Mouse (Mus musculus) MEL (cell line): ENCODE results near the gene Gmds.

ENCODE experiments used
- CHD1 ChIP-seq: IDR thresholded peaks from 2 replicates; pipeline ENCODE4 v1.6.1; 2012; ENCODE audit warnings: low read depth, mild to moderate bottlenecking, inconsistent platforms, low read length, improper control_type of control experiment
- CTCF ChIP-seq, 3 experiments: IDR thresholded peaks in 2 of 3; conservative IDR thresholded peaks in 1 of 3; 2 replicates each; pipeline ENCODE4 v1.5.1; 2011 to 2012; ENCODE audit warnings: low read length in 3 of 3, low read depth in 2 of 3, mild to moderate bottlenecking in 2 of 3, improper control_type of control experiment in 1 of 3, inconsistent platforms in 1 of 3, mixed read lengths in 1 of 3, moderate library complexity in 1 of 3; ENCODE audit not compliant: control insufficient read depth in 1 of 3, insufficient read depth in 1 of 3, poor library complexity in 1 of 3, severe bottlenecking in 1 of 3
- EP300 ChIP-seq, 2 experiments: IDR thresholded peaks; 2 replicates each; pipeline ENCODE4 v1.6.1; 2011; ENCODE audit warnings: improper control_type of control experiment in 2 of 2, low read length in 2 of 2, low read depth in 1 of 2, mild to moderate bottlenecking in 1 of 2
- KAT2A ChIP-seq: conservative IDR thresholded peaks from 2 replicates; pipeline ENCODE4 v1.6.1; 2012; ENCODE audit warnings: low read depth, low read length, improper control_type of control experiment, inconsistent platforms
- POLR2A ChIP-seq, 2 experiments: IDR thresholded peaks; 2 replicates each; pipeline ENCODE4 v1.6.1; 2011 to 2012; ENCODE audit warnings: low read length in 2 of 2, mild to moderate bottlenecking in 2 of 2, control low read depth in 1 of 2, improper control_type of control experiment in 1 of 2, low read depth in 1 of 2, moderate library complexity in 1 of 2; ENCODE audit not compliant: control insufficient read depth in 1 of 2, insufficient read depth in 1 of 2, poor library complexity in 1 of 2
- USF1 ChIP-seq: IDR thresholded peaks from 2 replicates; pipeline ENCODE4 v1.6.1; 2014; ENCODE audit warnings: low read depth, mild to moderate bottlenecking, inconsistent platforms, low read length, improper control_type of control experiment, moderate library complexity
- USF2 ChIP-seq, 2 experiments: IDR thresholded peaks; 2 replicates each; pipeline ENCODE4 v1.6.1; 2011 to 2012; ENCODE audit warnings: improper control_type of control experiment in 2 of 2, low read length in 2 of 2, borderline replicate concordance in 1 of 2, inconsistent platforms in 1 of 2, low read depth in 1 of 2, mild to moderate bottlenecking in 1 of 2; ENCODE audit not compliant: insufficient read depth in 1 of 2

DNA sequence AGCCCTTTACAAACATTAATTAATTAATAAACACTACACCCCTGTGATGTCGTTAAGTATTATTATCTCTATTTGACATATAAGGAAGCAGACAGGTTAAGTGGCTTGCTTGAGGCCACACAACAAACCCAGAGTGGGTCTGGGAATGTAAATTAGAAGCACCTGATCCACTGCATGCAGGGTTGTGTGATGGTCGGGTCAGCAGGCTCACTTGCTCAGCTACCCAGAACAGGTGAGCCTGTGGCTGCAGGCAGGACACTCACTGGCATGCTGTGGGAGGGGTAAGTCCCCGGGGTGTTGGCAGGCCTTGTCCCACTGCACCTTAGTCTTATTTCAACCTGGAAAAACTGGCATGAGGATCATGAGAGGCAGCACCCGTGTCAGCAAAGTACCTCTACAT is 484.5 kb downstream of the Gmds start:
- TF ChIP-seq KAT2A (no peak), POLR2A (IDR thresholded peaks at IDR 0.05; ENCODE audit: control insufficient read depth in 1 of 2, insufficient read depth in 1 of 2, low read depth in 1 of 2, low read length in 2 of 2, poor library complexity in 1 of 2) (no peak), CTCF (IDR thresholded peaks at IDR 0.05 in 2 of 3, conservative IDR thresholded peaks at IDR 0.05 in 1 of 3; ENCODE audit: control insufficient read depth in 1 of 3, insufficient read depth in 1 of 3, low read depth in 2 of 3, low read length in 3 of 3, poor library complexity in 1 of 3, severe bottlenecking in 1 of 3) (no peak), USF1 (no peak), EP300 (IDR thresholded peaks at IDR 0.05; ENCODE audit: low read depth in 1 of 2, low read length in 2 of 2) (no peak), USF2 (IDR thresholded peaks at IDR 0.05; ENCODE audit: borderline replicate concordance in 1 of 2, insufficient read depth in 1 of 2, low read depth in 1 of 2, low read length in 2 of 2) (no peak), CHD1 (no peak)
